Mouse (Mus musculus): ENCODE data around the gene Gm9936.

DNA sequence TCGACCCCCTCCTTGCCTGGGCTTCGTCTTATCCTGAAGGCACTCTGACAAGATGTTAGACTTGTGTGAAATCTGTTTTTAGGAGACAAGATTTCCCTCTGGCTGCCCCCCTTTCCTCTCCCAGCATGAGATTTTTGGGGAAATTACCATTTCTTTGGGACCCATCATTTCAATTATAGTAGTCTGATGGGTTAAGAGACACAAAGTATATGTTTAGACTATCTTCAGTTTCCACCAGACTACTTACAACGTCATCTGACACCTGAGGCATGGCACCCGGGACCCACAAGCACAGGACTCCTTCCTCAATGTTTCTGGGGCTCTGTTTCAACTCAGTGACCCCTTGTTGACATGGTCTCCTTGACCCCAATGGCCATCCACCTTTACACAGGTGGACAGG lies 37.1 kb upstream of the Gm9936 start:
- TF ChIP-seq CTCF (IDR thresholded peaks at IDR 0.05; ENCODE audit: low read depth, low read length): no peak
- TF ChIP-seq POLR2A (IDR thresholded peaks at IDR 0.05; ENCODE audit: borderline replicate concordance, low read depth, low read length): no peak

Data from bone marrow macrophage, adult 2 months (primary cell).